Mouse (Mus musculus) liver, adult (tissue): Measurements from ENCODE around the gene Rgs8.

Experiments used
- GATA4 ChIP-seq: IDR thresholded peaks from 2 replicates; pipeline ENCODE4 v1.6.1; 2014; ENCODE audit warnings: mild to moderate bottlenecking, low read length; ENCODE audit not compliant: insufficient replicate concordance

Gene Rgs8

GRCm38 (mm10) chr1:153652938-153653623 is at the start of gene Rgs8:
TSS of gene Rgs8 (plus strand) at chr1:153653025.
- TF ChIP-seq GATA4, result no peak

- TF ChIP-seq GATA4, result no peak
These were observed 35.4 kb upstream of the Rgs8 start for GRCm38 (mm10) chr1:153617340-153617830.

GRCm38 (mm10) chr1:153623036-153623435 is 29.8 kb upstream of the Rgs8 start:
- TF ChIP-seq GATA4, result no peak

- TF ChIP-seq GATA4, result no peak
These were observed 20.1 kb upstream of the Rgs8 start for GRCm38 (mm10) chr1:153632686-153633085.

GRCm38 (mm10) chr1:153635056-153635455 is 17.8 kb upstream of the Rgs8 start:
- TF ChIP-seq GATA4, result no peak

GRCm38 (mm10) chr1:153635521-153635920 is 17.3 kb upstream of the Rgs8 start:
- no peak for TF ChIP-seq GATA4

- TF ChIP-seq GATA4, result no peak
These were observed 16.0 kb upstream of the Rgs8 start for GRCm38 (mm10) chr1:153636821-153637220.

GRCm38 (mm10) chr1:153641492-153641939 is 11.3 kb upstream of the Rgs8 start:
- no peak for TF ChIP-seq GATA4

- TF ChIP-seq GATA4, result no peak
These were observed 10.8 kb upstream of the Rgs8 start for GRCm38 (mm10) chr1:153641940-153642501.

GRCm38 (mm10) chr1:153653674-153654073 is 849 bp downstream of the Rgs8 start:
- no peak for TF ChIP-seq GATA4

- TF ChIP-seq GATA4, result no peak
These were observed 6.8 kb downstream of the Rgs8 start for GRCm38 (mm10) chr1:153659666-153660065.

GRCm38 (mm10) chr1:153660982-153661688 is 8.3 kb downstream of the Rgs8 start:
- TF ChIP-seq GATA4, result no peak; the same call in 1 of the 2 replicates

GRCm38 (mm10) chr1:153661689-153662002 is 8.8 kb downstream of the Rgs8 start:
- no peak for TF ChIP-seq GATA4

GRCm38 (mm10) chr1:153662362-153662761 is 9.5 kb downstream of the Rgs8 start:
- no peak for TF ChIP-seq GATA4

- no peak for TF ChIP-seq GATA4
These were observed 12.4 kb downstream of the Rgs8 start for GRCm38 (mm10) chr1:153665066-153665715.

GRCm38 (mm10) chr1:153666236-153666635 is 13.4 kb downstream of the Rgs8 start:
- TF ChIP-seq GATA4, result no peak
